8 mouse cellular contexts compared by ENCODE assay signal in the genomic region with DNA sequence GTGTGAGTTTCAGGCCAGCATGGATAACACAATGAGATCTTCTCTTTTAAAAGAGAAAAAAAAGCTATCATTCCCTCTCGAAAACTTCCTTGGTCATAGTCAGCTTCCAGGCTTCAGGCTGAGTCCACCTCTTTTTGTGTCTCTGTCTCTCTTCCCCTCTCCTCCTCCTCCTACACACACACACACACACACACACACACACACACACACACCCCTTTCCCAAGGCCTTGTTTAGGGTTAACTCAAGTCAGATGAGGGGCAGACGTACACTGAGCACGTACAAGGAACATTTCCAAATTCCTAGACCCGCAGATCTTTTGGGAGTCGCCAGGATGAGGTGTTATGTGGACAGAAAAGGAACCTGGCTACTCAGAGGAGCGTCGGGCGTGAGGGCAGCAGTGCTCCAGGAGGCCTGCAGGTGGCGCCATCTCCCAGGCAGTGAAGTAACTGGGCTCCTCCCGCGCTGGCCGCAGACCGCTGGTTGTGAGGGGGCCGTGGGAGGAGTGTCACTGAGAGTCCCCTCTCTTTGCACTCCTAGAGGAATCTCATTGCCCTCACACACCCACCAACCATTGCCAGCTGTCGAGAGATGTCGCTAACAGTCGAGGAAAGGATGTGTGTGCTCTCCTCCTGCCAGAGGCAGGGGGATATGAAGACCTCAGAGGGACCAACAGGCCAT. TPM values are rescaled to one million over a fixed set of nuclear protein-coding genes. Genes with fewer than 3 reads are reported as not detected.
A peak's percentile ranks its signal among the peaks of the same experiment; 100 is the strongest.
DNase-seq lines count a peak whose midpoint lies in the region; ATAC-seq lines count a peak whose summit lies in the region.

No protein-coding gene starts in this region.

- H3K36me3 ChIP-seq in embryonic facial prominence, embryonic 12.5 days = no peaks in the 10 kb centered on the region; the same call in 1 of the 2 replicates
- no peaks in the 10 kb centered on the region for H3K36me3 ChIP-seq in heart, embryonic 15.5 days

- WGBS in embryonic facial prominence, embryonic 12.5 days = 4% methylated on average over 17 of the region's 17 CpGs
- WGBS in heart, embryonic 15.5 days = 5% methylated on average over 17 of the region's 17 CpGs

- no peak overlapping the region for H3K4me3 ChIP-seq in embryonic facial prominence, embryonic 12.5 days
- H3K4me3 ChIP-seq in heart, embryonic 15.5 days = peak overlapping the region; percentile 23

- no peak overlapping the region for H3K27ac ChIP-seq in embryonic facial prominence, embryonic 12.5 days
- no peak overlapping the region for H3K27ac ChIP-seq in heart, embryonic 15.5 days

- peak; percentile 19 to 49 for DNase-seq in CD8-positive naive resting alpha-beta T cell, adult 2 months (ENCODE audit: low read depth in 2 of 2, low spot score in 2 of 2)
- DNase-seq in adrenal gland, postnatal 36 days = peak; percentile 75 to 83
- DNase-seq in kidney, postnatal 4 days = peak; percentile 87 to 88
- peak; percentile 77 for DNase-seq in lung, postnatal 14 days
- peak; percentile 88 for DNase-seq in retina, embryonic 14.5 days (ENCODE audit: low spot score)
- DNase-seq in urinary bladder, adult 2 months (ENCODE audit: low spot score) = peak; percentile 43

- no peaks in the 10 kb centered on the region for H3K9me3 ChIP-seq in embryonic facial prominence, embryonic 12.5 days
- H3K9me3 ChIP-seq in heart, embryonic 15.5 days (replicated peaks) = no peaks in the 10 kb centered on the region

- H3K9ac ChIP-seq in embryonic facial prominence, embryonic 12.5 days = no peak overlapping the region; the same call in 1 of the 2 replicates
- H3K9ac ChIP-seq in heart, embryonic 15.5 days = 0 out of 2 replicates have a peak overlapping the region, but pooled peaks have one; percentile 31

- H3K27me3 ChIP-seq in embryonic facial prominence, embryonic 12.5 days = no peaks in the 10 kb centered on the region
- H3K27me3 ChIP-seq in heart, embryonic 15.5 days = no peaks in the 10 kb centered on the region

- H3K4me2 ChIP-seq in embryonic facial prominence, embryonic 12.5 days (replicated peaks) = peak overlapping the region; percentile 40
- peak overlapping the region; percentile 55 for H3K4me2 ChIP-seq in heart, embryonic 15.5 days

- H3K4me1 ChIP-seq in embryonic facial prominence, embryonic 12.5 days = no peaks in the 10 kb centered on the region; the same call in 1 of the 2 replicates
- H3K4me1 ChIP-seq in heart, embryonic 15.5 days (replicated peaks) = peaks cover 16% of the 10 kb centered on the region

- ATAC-seq in embryonic facial prominence, embryonic 12.5 days (ENCODE audit: insufficient number of reproducible peaks, insufficient read depth, low FRiP score, low TSS enrichment) = no peak
- ATAC-seq in heart, embryonic 15.5 days (replicated peaks; ENCODE audit: insufficient number of reproducible peaks, insufficient read depth, low FRiP score, low read depth) = 0 out of 2 replicates have a peak, but pooled peaks have one; percentile 56

RNA-seq across cellular contexts. Expression of a gene that starts 51.3 kb away (rescaled TPM):
- total RNA-seq in adrenal gland, postnatal 36 days (2021) = 100 to 1,000 TPM; 220 to 259 TPM
- 29.3 and 29.4 TPM in 2 replicates for polyA plus RNA-seq in embryonic facial prominence, embryonic 12.5 days (2016; fragmentation: Nextera tagmentation; extraction: Ambion mirVana)
- polyA plus RNA-seq in heart, embryonic 15.5 days (2015; fragmentation: Nextera tagmentation; extraction: Ambion mirVana) = 24.1 and 25.1 TPM in 2 replicates
- polyA plus RNA-seq in urinary bladder, adult 2 months (2012; rRNA removed) = 260 and 272 TPM in 2 replicates

Comparison
In these comparisons a context has a peak if more than half of its experiments do, and no peak if none do; other contexts are left out.
1. DNase-seq: peak in every context shown above with its lines; median percentile 88 in retina, embryonic 14.5 days; 88 in kidney, postnatal 4 days; 79 in adrenal gland, postnatal 36 days; 77 in lung, postnatal 14 days; 43 in urinary bladder, adult 2 months; 34 in CD8-positive naive resting alpha-beta T cell, adult 2 months.